Mouse (Mus musculus) lung, postnatal 0 days (tissue): ENCODE measurements at regions not wholly inside any gene's neighbourhood (a gene's known extent, or its start where the extent isn't known, plus 50 kb on each side); places are given as distances from the start of the nearest gene placed in this dataset.

Experiments
- CTCF ChIP-seq: IDR thresholded peaks from 2 replicates; pipeline ENCODE4 v1.5.1; 2016; ENCODE audit warnings: antibody characterized with exemption, mild to moderate bottlenecking
- EP300 ChIP-seq: IDR thresholded peaks from 2 replicates; pipeline ENCODE4 v1.6.1; 2016; ENCODE audit warnings: antibody characterized with exemption, mild to moderate bottlenecking, control low read depth

DNA sequence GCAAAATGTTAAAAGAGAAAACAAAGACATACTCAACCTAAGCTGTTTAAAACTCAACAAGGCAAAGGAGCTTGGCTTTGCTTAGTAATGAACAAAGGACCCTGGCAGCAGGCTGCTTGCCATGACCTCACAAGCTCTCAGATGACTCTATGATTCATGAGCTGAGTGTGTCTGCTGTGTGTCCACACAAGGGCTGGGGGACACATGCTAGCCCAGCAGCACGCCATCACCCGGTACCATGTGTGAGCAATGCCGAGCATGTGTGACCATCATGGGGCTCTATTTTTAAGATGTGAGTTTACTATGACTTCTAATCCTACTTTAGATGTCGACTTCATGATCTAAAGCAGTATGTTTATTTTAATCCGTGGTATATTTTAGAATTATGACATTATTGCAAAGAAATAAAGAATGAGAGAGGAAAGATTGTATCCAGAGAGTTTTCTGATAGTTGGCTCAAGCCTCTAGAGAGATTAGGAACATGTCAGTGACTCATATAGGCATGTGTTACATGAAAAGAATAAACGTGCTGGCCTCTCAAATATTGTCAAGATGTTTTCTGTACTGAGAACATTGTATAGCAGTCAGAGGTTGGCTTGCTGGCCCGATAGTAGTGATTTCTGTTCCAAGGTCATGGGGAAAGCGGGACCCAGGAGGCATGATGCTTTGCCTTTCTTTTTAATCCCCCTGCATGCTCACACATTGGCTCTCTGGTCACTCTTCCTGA lies 400.1 kb upstream of the Intu start:
- TF ChIP-seq EP300, result no peak
- no peak for TF ChIP-seq CTCF
